Mouse (Mus musculus): ENCODE measurements at regions not wholly inside any gene's neighbourhood (a gene's known extent, or its start where the extent isn't known, plus 50 kb on each side); places are given as distances from the start of the nearest gene placed in this dataset.
"Not testable (repeated sequence)": the region's sequence is repeated elsewhere in the genome, so short reads cannot be mapped to it uniquely, and the experiment has no call there.

DNA sequence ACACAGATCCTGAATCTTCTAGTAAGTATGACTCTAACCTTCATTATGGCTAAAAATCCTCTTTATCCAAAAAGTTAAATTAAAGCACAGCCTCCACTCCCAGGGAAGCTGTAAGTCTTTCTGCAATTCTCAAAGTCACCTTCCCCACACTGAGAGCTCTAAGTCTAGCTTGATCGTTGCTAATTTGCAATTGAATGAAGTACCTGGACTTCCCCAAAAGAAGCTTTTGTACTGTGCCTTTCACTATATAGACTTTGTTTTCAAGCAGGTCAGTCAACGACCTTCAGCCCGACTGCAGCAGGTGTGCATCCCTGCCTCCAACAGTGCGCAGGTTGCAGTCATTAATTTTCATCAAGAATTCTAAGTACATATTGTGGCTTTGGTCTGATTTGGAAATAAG lies 950.4 kb upstream of the Cdh6 start:
- Histone ChIP-seq H3K27me3 (ENCODE audit: control insufficient read depth, insufficient read depth, low read length) (no peaks in the 10 kb centered on the region), H3K4me2 (replicated peaks; ENCODE audit: low read depth) (no peak overlapping the region), H3K9me3 (ENCODE audit: control insufficient read depth, low read length) (no peaks in the 10 kb centered on the region), H3K27ac (replicated peaks) (no peak overlapping the region), H3K4me3 (ENCODE audit: low read depth, low read length) (no peak overlapping the region), H3K36me3 (ENCODE audit: control insufficient read depth, insufficient read depth, low read length) (no peaks in the 10 kb centered on the region), H3K9ac (ENCODE audit: low read length) (no peak overlapping the region), H3K4me1 (replicated peaks; ENCODE audit: control insufficient read depth, insufficient read depth) (no peaks in the 10 kb centered on the region)
- DNase-seq (ENCODE audit: low spot score) (no peak), ATAC-seq (ENCODE audit: low FRiP score, low TSS enrichment) (no peak)
- 89% methylated on average over 4 of the region's 4 CpGs for WGBS
- TF ChIP-seq EP300 (optimal IDR thresholded peaks at IDR 0.05) (no peak), CTCF (IDR thresholded peaks at IDR 0.05; ENCODE audit: low read depth) (no peak)

GRCm38 (mm10) chr15:14118321-14118720 lies 944.8 kb upstream of the Cdh6 start:
- H3K4me1 ChIP-seq (replicated peaks; ENCODE audit: control insufficient read depth, insufficient read depth); DNase-seq (ENCODE audit: low spot score); H3K9me3 ChIP-seq (ENCODE audit: control insufficient read depth, low read length); H3K27ac ChIP-seq (replicated peaks); H3K4me2 ChIP-seq (replicated peaks; ENCODE audit: low read depth); H3K4me3 ChIP-seq (ENCODE audit: low read depth, low read length); H3K9ac ChIP-seq (ENCODE audit: low read length); ATAC-seq (ENCODE audit: low FRiP score, low TSS enrichment); H3K27me3 ChIP-seq (ENCODE audit: control insufficient read depth, insufficient read depth, low read length); H3K36me3 ChIP-seq (ENCODE audit: control insufficient read depth, insufficient read depth, low read length): not testable (repeated sequence)
- WGBS, result 95% methylated on average over 3 of the region's 3 CpGs

GRCm38 (mm10) chr15:14101757-14102156 lies 928.3 kb upstream of the Cdh6 start:
- WGBS, result 15% methylated on average over 1 of the region's 1 CpGs
- Histone ChIP-seq H3K9me3 (ENCODE audit: control insufficient read depth, low read length) (no peaks in the 10 kb centered on the region), H3K4me2 (replicated peaks; ENCODE audit: low read depth) (no peak overlapping the region), H3K9ac (ENCODE audit: low read length) (no peak overlapping the region), H3K4me1 (replicated peaks; ENCODE audit: control insufficient read depth, insufficient read depth) (no peaks in the 10 kb centered on the region), H3K27ac (replicated peaks) (no peak overlapping the region), H3K27me3 (ENCODE audit: control insufficient read depth, insufficient read depth, low read length) (no peaks in the 10 kb centered on the region), H3K4me3 (ENCODE audit: low read depth, low read length) (no peak overlapping the region), H3K36me3 (ENCODE audit: control insufficient read depth, insufficient read depth, low read length) (no peaks in the 10 kb centered on the region)
- ATAC-seq (ENCODE audit: low FRiP score, low TSS enrichment) (no peak), DNase-seq (ENCODE audit: low spot score) (no peak)
- TF ChIP-seq CTCF (IDR thresholded peaks at IDR 0.05; ENCODE audit: low read depth) (no peak), EP300 (optimal IDR thresholded peaks at IDR 0.05) (no peak)

DNA sequence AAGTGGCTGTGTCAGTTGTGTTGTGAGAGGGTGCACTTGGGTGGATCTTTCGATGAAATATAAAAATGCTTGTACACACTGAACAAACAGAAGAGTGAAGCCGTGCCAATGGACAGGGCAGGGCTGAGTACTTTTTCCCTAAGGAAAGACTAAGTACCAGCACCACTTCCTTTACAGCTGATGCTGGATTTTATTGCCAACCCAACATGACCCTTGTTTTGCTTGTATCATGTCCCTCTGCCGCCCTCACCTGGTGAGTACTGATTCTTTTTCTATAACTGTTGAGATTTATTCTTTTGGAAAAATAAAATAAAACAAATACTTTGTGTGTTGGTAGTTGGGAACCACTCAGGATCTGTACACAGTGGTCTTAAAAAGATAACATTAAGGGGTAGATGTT lies 878.4 kb upstream of the Cdh6 start:
- peak; percentile 13 for DNase-seq (ENCODE audit: low spot score)
- Histone ChIP-seq H3K9ac (ENCODE audit: low read length) (no peak overlapping the region), H3K4me1 (replicated peaks; ENCODE audit: control insufficient read depth, insufficient read depth) (no peaks in the 10 kb centered on the region), H3K27ac (replicated peaks) (no peak overlapping the region), H3K36me3 (ENCODE audit: control insufficient read depth, insufficient read depth, low read length) (no peaks in the 10 kb centered on the region), H3K9me3 (ENCODE audit: control insufficient read depth, low read length) (no peaks in the 10 kb centered on the region), H3K4me3 (ENCODE audit: low read depth, low read length) (no peak overlapping the region), H3K4me2 (replicated peaks; ENCODE audit: low read depth) (no peak overlapping the region), H3K27me3 (ENCODE audit: control insufficient read depth, insufficient read depth, low read length) (no peaks in the 10 kb centered on the region)
- ATAC-seq (ENCODE audit: low FRiP score, low TSS enrichment), result no peak
- TF ChIP-seq EP300 (optimal IDR thresholded peaks at IDR 0.05) (no peak), CTCF (IDR thresholded peaks at IDR 0.05; ENCODE audit: low read depth) (peak; percentile 59)
- 62% methylated on average over 3 of the region's 3 CpGs for WGBS
